Comparison of ENCODE assay signal across 8 mouse cellular contexts in the genomic region with DNA sequence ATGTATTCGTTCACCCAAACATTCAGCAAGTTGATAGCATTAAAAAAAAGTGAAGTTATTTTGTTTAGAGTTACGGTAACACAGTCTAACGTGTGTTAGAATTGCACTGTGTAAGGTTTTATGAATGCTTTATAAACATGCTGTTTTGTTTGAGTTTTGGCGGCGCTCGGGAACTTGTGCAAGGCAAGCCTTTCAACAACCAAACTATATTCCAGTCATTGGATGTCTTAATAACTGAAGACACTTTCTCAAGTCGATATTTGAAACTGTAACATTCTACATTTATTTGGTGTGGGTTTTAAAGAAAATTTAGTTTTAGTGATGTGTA. TPM values are rescaled to one million over a fixed set of nuclear protein-coding genes. Genes with fewer than 3 reads are reported as not detected.
DNase-seq lines count a peak whose midpoint lies in the region; ATAC-seq lines count a peak whose summit lies in the region.

No protein-coding gene starts in this region.

- H3K27me3 ChIP-seq in kidney, embryonic 14.5 days (ENCODE audit: control insufficient read depth, insufficient read depth, low read length), result no peaks in the 10 kb centered on the region
- H3K27me3 ChIP-seq in hindbrain, embryonic 14.5 days (ENCODE audit: control insufficient read depth, insufficient read depth, low read length), result no peaks in the 10 kb centered on the region
- no peaks in the 10 kb centered on the region; the same call in 1 of the 2 replicates for H3K27me3 ChIP-seq in midbrain, embryonic 13.5 days

- H3K27ac ChIP-seq in kidney, embryonic 14.5 days (ENCODE audit: low read depth, low read length), result no peak overlapping the region
- no peak overlapping the region for H3K27ac ChIP-seq in brown adipose tissue, adult 24 weeks (replicated peaks; ENCODE audit: low read depth, low read length)
- H3K27ac ChIP-seq in hindbrain, embryonic 14.5 days, result no peak overlapping the region
- H3K27ac ChIP-seq in midbrain, embryonic 13.5 days, result no peak overlapping the region

- H3K36me3 ChIP-seq in kidney, embryonic 14.5 days (ENCODE audit: control insufficient read depth, insufficient read depth, low read length), result no peaks in the 10 kb centered on the region
- H3K36me3 ChIP-seq in hindbrain, embryonic 14.5 days (replicated peaks; ENCODE audit: control insufficient read depth, insufficient read depth), result no peaks in the 10 kb centered on the region
- no peaks in the 10 kb centered on the region for H3K36me3 ChIP-seq in midbrain, embryonic 13.5 days

- 0 out of 2 replicates have a peak, but pooled peaks cover 12% of the 10 kb centered on the region for H3K4me1 ChIP-seq in kidney, embryonic 14.5 days (ENCODE audit: control insufficient read depth, insufficient read depth, low read length)
- no peaks in the 10 kb centered on the region for H3K4me1 ChIP-seq in brown adipose tissue, adult 24 weeks (ENCODE audit: control insufficient read depth, insufficient read depth, insufficient read length, low read length)
- H3K4me1 ChIP-seq in hindbrain, embryonic 14.5 days (replicated peaks; ENCODE audit: control insufficient read depth, insufficient read depth, low read length), result 0 out of 2 replicates have a peak, but pooled peaks cover 5% of the 10 kb centered on the region
- peaks cover 17% of the 10 kb centered on the region for H3K4me1 ChIP-seq in midbrain, embryonic 13.5 days (replicated peaks)

- peak overlapping the region; percentile 79 for H3K4me3 ChIP-seq in kidney, embryonic 14.5 days (ENCODE audit: low read length)
- H3K4me3 ChIP-seq in brown adipose tissue, adult 24 weeks (ENCODE audit: insufficient read depth, low read depth, low read length), result peak overlapping the region; percentile 83
- peak overlapping the region; percentile 91 for H3K4me3 ChIP-seq in hindbrain, embryonic 14.5 days (replicated peaks; ENCODE audit: low read length)
- peak overlapping the region; percentile 81 for H3K4me3 ChIP-seq in midbrain, embryonic 13.5 days (replicated peaks)

- ATAC-seq in kidney, embryonic 14.5 days (ENCODE audit: low FRiP score, low TSS enrichment), result no peak
- ATAC-seq in hindbrain, embryonic 14.5 days (ENCODE audit: low FRiP score), result no peak
- no peak for ATAC-seq in midbrain, embryonic 13.5 days
- ATAC-seq in granulocyte monocyte progenitor cell, adult 5-6 weeks (replicated peaks; ENCODE audit: poor library complexity, severe bottlenecking), result no peak

- WGBS in kidney, embryonic 14.5 days, result 25% methylated on average over 7 of the region's 7 CpGs
- WGBS in hindbrain, embryonic 14.5 days, result 16% methylated on average over 7 of the region's 7 CpGs
- WGBS in midbrain, embryonic 13.5 days, result 17% methylated on average over 7 of the region's 7 CpGs

- H3K9ac ChIP-seq in kidney, embryonic 14.5 days (ENCODE audit: low read depth, low read length), result peak overlapping the region; percentile 90; the same call in 1 of the 2 replicates
- peak overlapping the region; percentile 85 for H3K9ac ChIP-seq in hindbrain, embryonic 14.5 days
- H3K9ac ChIP-seq in midbrain, embryonic 13.5 days (replicated peaks), result peak overlapping the region; percentile 85; the same call in 1 of the 2 replicates

- no peaks in the 10 kb centered on the region; the same call in 1 of the 2 replicates for H3K9me3 ChIP-seq in kidney, embryonic 14.5 days (ENCODE audit: control insufficient read depth, low read length)
- H3K9me3 ChIP-seq in hindbrain, embryonic 14.5 days (ENCODE audit: control insufficient read depth, low read length), result no peaks in the 10 kb centered on the region
- H3K9me3 ChIP-seq in midbrain, embryonic 13.5 days, result no peaks in the 10 kb centered on the region

- H3K4me2 ChIP-seq in kidney, embryonic 14.5 days (replicated peaks; ENCODE audit: low read depth, low read length), result peak overlapping the region; percentile 75
- H3K4me2 ChIP-seq in hindbrain, embryonic 14.5 days (replicated peaks), result peak overlapping the region; percentile 82
- H3K4me2 ChIP-seq in midbrain, embryonic 13.5 days (replicated peaks), result peak overlapping the region; percentile 88

- DNase-seq in kidney, postnatal 4 days, result no peak
- DNase-seq in hindbrain, embryonic 14.5 days (ENCODE audit: low spot score), result no peak
- no peak for DNase-seq in right cerebral cortex, postnatal 36 days (ENCODE audit: low spot score in 2 of 2)
- no peak for DNase-seq in cerebellum, adult 11-12 months

RNA-seq across cellular contexts. Expression of a gene that starts 1.2 kb away (rescaled TPM):
- 18.9 and 26.5 TPM in 2 replicates for polyA plus RNA-seq in kidney, embryonic 14.5 days (2014; fragmentation: Nextera tagmentation; extraction: Ambion mirVana)
- 0.99 and 1.0 TPM in 2 replicates for polyA plus RNA-seq in brown adipose tissue, adult 24 weeks (2012; ENCODE audit: insufficient read depth, insufficient read length, missing spikeins)
- polyA plus RNA-seq in hindbrain, embryonic 14.5 days (2014; fragmentation: Nextera tagmentation; extraction: Ambion mirVana), result 21.8 and 23.6 TPM in 2 replicates
- polyA plus RNA-seq in midbrain, embryonic 13.5 days (2015; fragmentation: Nextera tagmentation; extraction: Ambion mirVana), result 14.6 and 15.8 TPM in 2 replicates
- 0.09 TPM in 1 of 2 replicates, not detected in the other for total RNA-seq in granulocyte monocyte progenitor cell, adult 5-6 weeks (2014; fragmentation: Nextera tagmentation)
- total RNA-seq in granulocyte monocyte progenitor cell, adult 5-6 weeks (2017), result 0.10 TPM in 1 of 2 replicates, not detected in the other

RNA-seq across cellular contexts. Expression of a gene that starts 39.6 kb away (rescaled TPM):
- 3.7 and 4.9 TPM in 2 replicates for polyA plus RNA-seq in kidney, embryonic 14.5 days (2014; fragmentation: Nextera tagmentation; extraction: Ambion mirVana)
- polyA plus RNA-seq in brown adipose tissue, adult 24 weeks (2012; ENCODE audit: insufficient read depth, insufficient read length, missing spikeins), result not detected in 2 replicates
- 0.04 TPM in 1 of 2 replicates, not detected in the other for polyA plus RNA-seq in hindbrain, embryonic 14.5 days (2014; fragmentation: Nextera tagmentation; extraction: Ambion mirVana)
- not detected in 2 replicates for polyA plus RNA-seq in midbrain, embryonic 13.5 days (2015; fragmentation: Nextera tagmentation; extraction: Ambion mirVana)
- total RNA-seq in granulocyte monocyte progenitor cell, adult 5-6 weeks (2014; fragmentation: Nextera tagmentation), result not detected in 2 replicates
- total RNA-seq in granulocyte monocyte progenitor cell, adult 5-6 weeks (2017), result not detected in 2 replicates
